Mouse (Mus musculus) MEL (cell line): Measurements from ENCODE around the gene Me3. TPM values are rescaled to one million over a fixed set of nuclear protein-coding genes. Genes with fewer than 3 reads are reported as not detected.

ENCODE experiments used
- DNase-seq: peaks from one replicate; pipeline ENCODE4 v3.0.0; 2011; ENCODE audit warnings: low read depth, low spot score
- H3K27ac ChIP-seq: 2 replicates; pipeline ENCODE4 v1.5.1; 2012; ENCODE audit warnings: low read depth, mild to moderate bottlenecking, control low read depth, low read length, moderate library complexity; ENCODE audit not compliant: control insufficient read depth
- H3K27me3 ChIP-seq, 2 experiments: fragments of 150-350 bp in 1 of 2; sonication (generic) in 1 of 2; 2 replicates each; pipeline ENCODE4 v1.6.1; 2012; ENCODE audit warnings: low read length in 2 of 2, mild to moderate bottlenecking in 2 of 2, improper control_type of control experiment in 1 of 2, moderate library complexity in 1 of 2; ENCODE audit not compliant: insufficient read depth in 2 of 2, control insufficient read depth in 1 of 2
- H3K36me3 ChIP-seq, 2 experiments: 2 replicates each; pipeline ENCODE4 v1.6.1; 2012 to 2014; ENCODE audit warnings: low read length in 2 of 2, improper control_type of control experiment in 1 of 2, inconsistent platforms in 1 of 2, mild to moderate bottlenecking in 1 of 2; ENCODE audit not compliant: insufficient read depth in 2 of 2, control insufficient read depth in 1 of 2
- H3K4me1 ChIP-seq, 2 experiments: fragments of 150-350 bp in 1 of 2; sonication (generic) in 1 of 2; 2 replicates each; pipeline ENCODE4 v1.6.1; 2012; ENCODE audit warnings: low read length in 2 of 2, improper control_type of control experiment in 1 of 2, mild to moderate bottlenecking in 1 of 2; ENCODE audit not compliant: insufficient read depth in 2 of 2, control insufficient read depth in 1 of 2
- H3K4me3 ChIP-seq, 2 experiments: fragments of 150-350 bp in 1 of 2; sonication (generic) in 1 of 2; 2 replicates each; pipeline ENCODE4 v1.5.1; 2012; ENCODE audit warnings: low read depth in 2 of 2, low read length in 2 of 2, mild to moderate bottlenecking in 2 of 2, moderate library complexity in 2 of 2, control low read depth in 1 of 2, improper control_type of control experiment in 1 of 2; ENCODE audit not compliant: control insufficient read depth in 1 of 2, insufficient read depth in 1 of 2
- H3K79me2 ChIP-seq: 2 replicates; pipeline ENCODE4 v1.6.1; 2012; ENCODE audit warnings: mild to moderate bottlenecking, low read length, moderate library complexity; ENCODE audit not compliant: control insufficient read depth, poor library complexity, insufficient read depth
- H3K9ac ChIP-seq: 2 replicates; pipeline ENCODE4 v1.6.1; 2012; ENCODE audit warnings: low read depth, mild to moderate bottlenecking, control low read depth, low read length, moderate library complexity; ENCODE audit not compliant: control insufficient read depth, poor library complexity, severe bottlenecking
- H3K9me3 ChIP-seq: fragments of 150-350 bp; sonication (generic); replicated peaks from 2 replicates; pipeline ENCODE4 v1.6.1; 2012; ENCODE audit warnings: mild to moderate bottlenecking, low read length, improper control_type of control experiment, moderate library complexity; ENCODE audit not compliant: insufficient read depth
- BHLHE40 ChIP-seq: IDR thresholded peaks from 2 replicates; pipeline ENCODE4 v1.6.1; 2012; ENCODE audit warnings: low read depth, mild to moderate bottlenecking, inconsistent platforms, low read length, improper control_type of control experiment, borderline replicate concordance
- CHD1 ChIP-seq: IDR thresholded peaks from 2 replicates; pipeline ENCODE4 v1.6.1; 2012; ENCODE audit warnings: low read depth, mild to moderate bottlenecking, inconsistent platforms, low read length, improper control_type of control experiment
- CHD2 ChIP-seq: IDR thresholded peaks from 2 replicates; pipeline ENCODE4 v1.6.1; 2011; ENCODE audit warnings: low read length, improper control_type of control experiment
- CTCF ChIP-seq, 3 experiments: IDR thresholded peaks in 2 of 3; conservative IDR thresholded peaks in 1 of 3; 2 replicates each; pipeline ENCODE4 v1.5.1; 2011 to 2012; ENCODE audit warnings: low read length in 3 of 3, low read depth in 2 of 3, mild to moderate bottlenecking in 2 of 3, improper control_type of control experiment in 1 of 3, inconsistent platforms in 1 of 3, mixed read lengths in 1 of 3, moderate library complexity in 1 of 3; ENCODE audit not compliant: control insufficient read depth in 1 of 3, insufficient read depth in 1 of 3, poor library complexity in 1 of 3, severe bottlenecking in 1 of 3
- E2F4 ChIP-seq: IDR thresholded peaks from 2 replicates; pipeline ENCODE4 v1.6.1; 2011; ENCODE audit warnings: low read depth, low read length, improper control_type of control experiment, borderline replicate concordance
- ELF1 ChIP-seq: IDR thresholded peaks from 2 replicates; pipeline ENCODE4 v1.6.1; 2014; ENCODE audit warnings: low read depth, mild to moderate bottlenecking, inconsistent platforms, low read length, improper control_type of control experiment, moderate library complexity
- ETS1 ChIP-seq: IDR thresholded peaks from 2 replicates; pipeline ENCODE4 v1.6.1; 2012; ENCODE audit warnings: low read depth, mild to moderate bottlenecking, inconsistent platforms, low read length, improper control_type of control experiment, moderate library complexity
- GATA1 ChIP-seq: IDR thresholded peaks from 2 replicates; pipeline ENCODE4 v1.6.1; 2011; ENCODE audit warnings: low read depth, low read length, improper control_type of control experiment
- JUND ChIP-seq: IDR thresholded peaks from 2 replicates; pipeline ENCODE4 v1.6.1; 2011; ENCODE audit warnings: low read depth, mild to moderate bottlenecking, improper control_type of control experiment, low read length
- MAFK ChIP-seq: IDR thresholded peaks from 2 replicates; pipeline ENCODE4 v1.6.1; 2011; ENCODE audit warnings: low read depth, mild to moderate bottlenecking, low read length, improper control_type of control experiment, borderline replicate concordance
- MAX ChIP-seq: IDR thresholded peaks from 2 replicates; pipeline ENCODE4 v1.6.1; 2011; ENCODE audit warnings: low read length, improper control_type of control experiment
- MAZ ChIP-seq: IDR thresholded peaks from 2 replicates; pipeline ENCODE4 v1.6.1; 2012; ENCODE audit warnings: low read depth, mild to moderate bottlenecking, inconsistent platforms, low read length, improper control_type of control experiment
- MEF2A ChIP-seq: IDR thresholded peaks from 2 replicates; pipeline ENCODE4 v1.6.1; 2014; ENCODE audit warnings: low read depth, mild to moderate bottlenecking, inconsistent platforms, low read length, improper control_type of control experiment; ENCODE audit not compliant: poor library complexity, insufficient replicate concordance, severe bottlenecking; ENCODE audit errors: extremely low read depth
- MXI1 ChIP-seq: IDR thresholded peaks from 2 replicates; pipeline ENCODE4 v1.6.1; 2011; ENCODE audit warnings: mild to moderate bottlenecking, low read depth, low read length, improper control_type of control experiment
- MYB ChIP-seq: IDR thresholded peaks from 2 replicates; pipeline ENCODE4 v1.6.1; 2011; ENCODE audit warnings: mild to moderate bottlenecking, low read depth, low read length, improper control_type of control experiment
- MYC ChIP-seq: IDR thresholded peaks from 2 replicates; pipeline ENCODE4 v1.6.1; 2011; ENCODE audit warnings: low read depth, mild to moderate bottlenecking, low read length, improper control_type of control experiment, moderate library complexity
- NRF1 ChIP-seq: IDR thresholded peaks from 2 replicates; pipeline ENCODE4 v1.6.1; 2014; ENCODE audit warnings: low read depth, mild to moderate bottlenecking, inconsistent platforms, low read length, improper control_type of control experiment, moderate library complexity; ENCODE audit not compliant: poor library complexity, insufficient read depth, severe bottlenecking
- POLR2A ChIP-seq, 2 experiments: IDR thresholded peaks; 2 replicates each; pipeline ENCODE4 v1.6.1; 2011 to 2012; ENCODE audit warnings: low read length in 2 of 2, mild to moderate bottlenecking in 2 of 2, control low read depth in 1 of 2, improper control_type of control experiment in 1 of 2, low read depth in 1 of 2, moderate library complexity in 1 of 2; ENCODE audit not compliant: control insufficient read depth in 1 of 2, insufficient read depth in 1 of 2, poor library complexity in 1 of 2
- POLR2AphosphoS2 ChIP-seq: IDR thresholded peaks from 2 replicates; pipeline ENCODE4 v1.6.1; 2011; ENCODE audit warnings: low read length, improper control_type of control experiment
- RAD21 ChIP-seq: IDR thresholded peaks from 2 replicates; pipeline ENCODE4 v1.6.1; 2011; ENCODE audit warnings: mild to moderate bottlenecking, low read depth, low read length, improper control_type of control experiment
- TAL1 ChIP-seq: IDR thresholded peaks from 2 replicates; pipeline ENCODE4 v1.6.1; 2012; ENCODE audit warnings: mild to moderate bottlenecking, inconsistent platforms, low read length, moderate library complexity, mixed read lengths
- TBP ChIP-seq: IDR thresholded peaks from 2 replicates; pipeline ENCODE4 v1.8.0; 2011; ENCODE audit warnings: low read depth, low read length, improper control_type of control experiment
- USF1 ChIP-seq: IDR thresholded peaks from 2 replicates; pipeline ENCODE4 v1.6.1; 2014; ENCODE audit warnings: low read depth, mild to moderate bottlenecking, inconsistent platforms, low read length, improper control_type of control experiment, moderate library complexity
- USF2 ChIP-seq, 2 experiments: IDR thresholded peaks; 2 replicates each; pipeline ENCODE4 v1.6.1; 2011 to 2012; ENCODE audit warnings: improper control_type of control experiment in 2 of 2, low read length in 2 of 2, borderline replicate concordance in 1 of 2, inconsistent platforms in 1 of 2, low read depth in 1 of 2, mild to moderate bottlenecking in 1 of 2; ENCODE audit not compliant: insufficient read depth in 1 of 2
- ZC3H11A ChIP-seq: IDR thresholded peaks from 2 replicates; pipeline ENCODE4 v1.6.1; 2012; ENCODE audit warnings: low read depth, mild to moderate bottlenecking, inconsistent platforms, low read length, improper control_type of control experiment
- ZKSCAN1 ChIP-seq: IDR thresholded peaks from 2 replicates; pipeline ENCODE4 v1.6.1; 2012; ENCODE audit warnings: low read depth, mild to moderate bottlenecking, inconsistent platforms, low read length, improper control_type of control experiment, moderate library complexity
- polyA plus RNA-seq, 2 experiments: library from polyadenylated mRNA; stranded (reverse) in 1 of 2; unstranded in 1 of 2; fragments of >175 nt in 1 of 2; fragments of >200 nt in 1 of 2; gene quantifications; 2 replicates each; pipeline versions ENCODE4 v1.2.1 to v1.2.4; 2012; ENCODE audit warnings: low replicate concordance in 2 of 2, low read depth in 1 of 2; ENCODE audit not compliant: insufficient read length in 2 of 2, insufficient read depth in 1 of 2, missing spikeins in 1 of 2
- total RNA-seq: library from RNA; depleted of rRNA; stranded (reverse); fragments of 300-350 nt; gene quantifications from 2 replicates; pipeline ENCODE4 v1.2.3, GENCODE M21; 2012

The Me3 gene
- total and polyA plus RNA-seq, 3 experiments, result 0.35 TPM; not detected in 2

DNA sequence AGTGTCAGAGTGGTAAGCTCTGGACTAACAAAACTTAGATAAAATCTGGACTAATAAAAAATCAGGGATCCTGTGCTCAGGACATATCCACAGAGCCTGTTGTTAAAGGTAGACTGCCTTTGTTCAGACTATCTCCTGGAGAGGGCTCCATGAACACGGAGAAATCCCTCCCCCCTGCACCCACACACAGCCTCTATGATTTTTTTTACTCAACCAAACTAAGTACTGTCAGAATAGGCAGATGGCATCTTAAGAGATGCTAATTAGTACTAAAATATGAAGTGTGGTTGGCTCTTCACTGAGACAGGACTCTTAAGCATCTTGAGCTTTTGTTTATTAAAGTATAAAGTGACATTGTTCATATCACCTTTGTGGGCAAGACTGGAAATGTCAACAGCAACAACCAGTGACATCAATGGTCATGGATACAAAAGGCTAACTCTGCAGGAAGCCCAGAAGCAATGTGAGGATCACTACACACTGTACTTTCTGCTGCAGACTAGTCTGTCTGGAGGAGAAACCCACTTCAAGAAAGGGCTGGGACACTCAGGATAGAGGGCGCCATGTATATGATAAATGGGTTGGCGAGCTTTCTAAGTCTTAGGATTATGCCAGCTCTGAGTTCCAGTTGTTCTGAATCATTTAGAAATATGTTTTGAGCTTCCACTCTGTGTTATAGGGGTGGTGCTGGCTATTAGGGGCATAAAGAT is 41.5 kb upstream of the Me3 start:
- no peak overlapping the region for H3K9ac ChIP-seq
- H3K4me3 ChIP-seq, result no peak overlapping the region
- TF ChIP-seq MYC (no peak), TBP (no peak), MAFK (no peak), JUND (no peak), ZC3H11A (no peak), BHLHE40 (no peak), TAL1 (no peak), MAZ (no peak), MEF2A (no peak), CTCF (IDR thresholded peaks at IDR 0.05 in 2 of 3, conservative IDR thresholded peaks at IDR 0.05 in 1 of 3; ENCODE audit: control insufficient read depth in 1 of 3, insufficient read depth in 1 of 3, low read depth in 2 of 3, low read length in 3 of 3, poor library complexity in 1 of 3, severe bottlenecking in 1 of 3) (no peak), RAD21 (no peak), ELF1 (no peak), POLR2A (IDR thresholded peaks at IDR 0.05; ENCODE audit: control insufficient read depth in 1 of 2, insufficient read depth in 1 of 2, low read depth in 1 of 2, low read length in 2 of 2, poor library complexity in 1 of 2) (no peak), CHD1 (no peak), E2F4 (no peak), MXI1 (no peak), GATA1 (no peak)
- DNase-seq, result no peak
- H3K36me3 ChIP-seq, result no peaks in the 10 kb centered on the region
- no peaks in the 10 kb centered on the region for H3K79me2 ChIP-seq
- H3K4me1 ChIP-seq, result no peaks in the 10 kb centered on the region
- H3K9me3 ChIP-seq, result no peaks in the 10 kb centered on the region
- H3K27me3 ChIP-seq, result no peaks in the 10 kb centered on the region
- no peak overlapping the region for H3K27ac ChIP-seq

DNA sequence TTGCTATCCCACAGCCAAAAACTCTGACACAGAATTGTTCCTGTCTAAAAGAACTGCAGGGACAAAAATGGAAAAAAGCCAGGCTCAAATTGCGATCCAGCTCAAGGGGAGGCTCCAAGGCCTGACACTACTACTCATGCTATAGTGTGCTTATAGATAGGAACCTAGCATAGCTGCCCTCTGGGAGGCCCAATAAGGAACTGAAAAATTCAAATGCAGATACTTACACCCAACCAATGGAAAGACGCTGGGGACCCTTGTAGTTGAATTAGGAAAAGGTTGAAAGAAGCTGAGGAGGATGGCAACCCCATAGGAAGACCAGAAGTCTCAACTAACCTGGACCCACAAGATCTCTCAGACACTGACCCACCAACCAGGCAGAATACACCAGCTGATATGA is 36.4 kb upstream of the Me3 start:
- Histone ChIP-seq H3K4me3 (no peak overlapping the region), H3K9ac (no peak overlapping the region), H3K79me2 (no peaks in the 10 kb centered on the region), H3K36me3 (no peaks in the 10 kb centered on the region), H3K27ac (no peak overlapping the region), H3K4me1 (no peaks in the 10 kb centered on the region), H3K27me3 (no peaks in the 10 kb centered on the region), H3K9me3 (no peaks in the 10 kb centered on the region)
- TF ChIP-seq MAFK, result no peak
- no peak for TF ChIP-seq NRF1
- no peak for TF ChIP-seq POLR2A (IDR thresholded peaks at IDR 0.05; ENCODE audit: control insufficient read depth in 1 of 2, insufficient read depth in 1 of 2, low read depth in 1 of 2, low read length in 2 of 2, poor library complexity in 1 of 2)
- TF ChIP-seq BHLHE40, result no peak
- TF ChIP-seq ZKSCAN1, result no peak
- no peak for TF ChIP-seq MYB
- no peak for TF ChIP-seq POLR2AphosphoS2
- no peak for TF ChIP-seq MXI1
- no peak for TF ChIP-seq RAD21
- no peak for TF ChIP-seq GATA1
- TF ChIP-seq USF1, result no peak
- no peak for TF ChIP-seq MAX
- no peak for TF ChIP-seq USF2 (IDR thresholded peaks at IDR 0.05; ENCODE audit: borderline replicate concordance in 1 of 2, insufficient read depth in 1 of 2, low read depth in 1 of 2, low read length in 2 of 2)
- no peak for TF ChIP-seq CHD2
- no peak for TF ChIP-seq MYC
- TF ChIP-seq ETS1, result no peak
- DNase-seq, result no peak
